Mouse (Mus musculus) neutrophil, adult 5-6 weeks (primary cell): ENCODE measurements around the gene Borcs5. TPM values are rescaled to one million over a fixed set of nuclear protein-coding genes. Genes with fewer than 3 reads are reported as not detected.

Experiments used
- ATAC-seq: fragments of 151-379, 151-347 bp; 2 replicates; pipeline ENCODE4 v1.8.0; 2017; ENCODE audit warnings: mild to moderate bottlenecking, moderate TSS enrichment; ENCODE audit not compliant: insufficient number of reproducible peaks, poor library complexity, low FRiP score, severe bottlenecking; ENCODE audit errors: extremely low read depth
- total RNA-seq: library from RNA; stranded (forward); fragments of 200-1000 nt; gene quantifications from 2 replicates; pipeline ENCODE4 v1.2.3, GENCODE M21; 2017

Gene Borcs5
- total RNA-seq, 1 experiment from 2014 or later: 7.4 TPM

- no peak for ATAC-seq
Measured at GRCm38 (mm10) chr6:134732813-134733212, 93.5 kb downstream of the Borcs5 start.

- ATAC-seq: no peak
Measured at GRCm38 (mm10) chr6:134733800-134734221, 94.5 kb downstream of the Borcs5 start.

GRCm38 (mm10) chr6:134736853-134737252, 97.5 kb downstream of the Borcs5 start:
- no peak for ATAC-seq

GRCm38 (mm10) chr6:134743568-134743967, 104.3 kb downstream of the Borcs5 start:
- no peak for ATAC-seq

- no peak for ATAC-seq
Measured at GRCm38 (mm10) chr6:134745876-134746275, 106.6 kb downstream of the Borcs5 start.

- no peak for ATAC-seq
Measured at GRCm38 (mm10) chr6:134748126-134748525, 108.8 kb downstream of the Borcs5 start.

GRCm38 (mm10) chr6:134751087-134751486, 111.8 kb downstream of the Borcs5 start:
- no peak for ATAC-seq

GRCm38 (mm10) chr6:134751883-134752647, 112.8 kb downstream of the Borcs5 start:
- ATAC-seq: no peak

- ATAC-seq: no peak
Measured at GRCm38 (mm10) chr6:134753412-134753811, 114.1 kb downstream of the Borcs5 start.

GRCm38 (mm10) chr6:134753858-134754257, 114.5 kb downstream of the Borcs5 start:
- ATAC-seq: no peak

- ATAC-seq: no peak
Measured at GRCm38 (mm10) chr6:134756058-134756457, 116.7 kb downstream of the Borcs5 start.

Other genes starting within 250 kb of the Borcs5 start
- 0.47 TPM in 1 of 2 replicates, not detected in the other for gene Bcl2l14, start 243.2 kb upstream of the Borcs5 start, total RNA-seq
- gene Lrp6, start 72.5 kb upstream of the Borcs5 start, total RNA-seq: 36.7 and 37.5 TPM in 2 replicates
- gene Mansc1, start 7.0 kb upstream of the Borcs5 start, total RNA-seq: 0.12 TPM in 1 of 2 replicates, not detected in the other
- gene Dusp16, start 153.1 kb downstream of the Borcs5 start, total RNA-seq: 19.6 and 20.3 TPM in 2 replicates
- gene Crebl2, start 190.6 kb downstream of the Borcs5 start, total RNA-seq: 47.6 and 53.7 TPM in 2 replicates